8 mouse cellular contexts compared by ENCODE assay signal in the genomic region with DNA sequence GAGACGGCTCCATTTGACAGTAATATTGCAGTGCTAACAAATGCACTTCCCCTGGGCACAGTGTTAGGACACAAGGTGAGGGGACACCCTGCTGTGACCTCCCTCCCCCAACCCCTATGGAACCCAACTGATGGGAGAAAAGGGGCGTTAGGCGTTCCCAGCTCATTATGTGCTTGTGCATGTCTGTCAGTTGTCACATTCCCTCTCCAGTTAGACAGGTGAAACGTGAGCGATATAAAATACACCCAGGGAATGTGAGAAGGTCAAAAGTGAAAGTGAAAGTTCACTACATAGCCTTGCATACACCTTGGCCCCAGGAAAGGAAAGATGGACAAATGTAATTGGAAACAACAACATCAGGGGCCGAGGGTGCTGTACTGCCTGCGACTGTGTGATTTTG. TPM values are rescaled to one million over a fixed set of nuclear protein-coding genes. Genes with fewer than 3 reads are reported as not detected.
A peak's percentile ranks its signal among the peaks of the same experiment; 100 is the strongest.
DNase-seq lines count a peak whose midpoint lies in the region; ATAC-seq lines count a peak whose summit lies in the region.

No protein-coding gene starts in this region.

- H3K36me3 ChIP-seq in heart, embryonic 16.5 days (ENCODE audit: control insufficient read depth, insufficient read depth), result peaks cover 4% of the 10 kb centered on the region; the same call in 1 of the 2 replicates
- H3K36me3 ChIP-seq in megakaryocyte, embryonic 14.5 days (replicated peaks; ENCODE audit: low read length), result peaks cover 7% of the 10 kb centered on the region

- 20% methylated on average over 7 of the region's 7 CpGs for WGBS in heart, embryonic 16.5 days

- intact Hi-C loops in left cerebral cortex, postnatal 4 days (cut with DNase I), result no loop called here

- H3K4me3 ChIP-seq in heart, embryonic 16.5 days (ENCODE audit: low read length), result peak overlapping the region; percentile 84
- H3K4me3 ChIP-seq in megakaryocyte, embryonic 14.5 days (replicated peaks), result peak overlapping the region; percentile 99

- peak overlapping the region; percentile 86 for H3K4me2 ChIP-seq in heart, embryonic 16.5 days (ENCODE audit: low read depth, low read length)

- peak; percentile 16 for DNase-seq in kidney, adult 18-20 months
- DNase-seq in kidney, postnatal 4 days, result no peak
- peak; percentile 11 for DNase-seq in NIH3T3 (ENCODE audit: low read depth)
- no peak for DNase-seq in frontal cortex, postnatal 10 days (ENCODE audit: low spot score in 2 of 2)
- DNase-seq in left cerebral cortex, postnatal 4 days, result no peak
- no peak for DNase-seq in thymus, postnatal 36 days

- no peak overlapping the region for H3K27ac ChIP-seq in heart, embryonic 16.5 days (ENCODE audit: low read length)

- ATAC-seq in heart, embryonic 16.5 days (replicated peaks; ENCODE audit: extremely low read depth, insufficient read depth, low FRiP score), result no peak

- H3K9me3 ChIP-seq in heart, embryonic 16.5 days (replicated peaks; ENCODE audit: control insufficient read depth, low read length), result no peaks in the 10 kb centered on the region
- H3K9me3 ChIP-seq in megakaryocyte, embryonic 14.5 days, result no peaks in the 10 kb centered on the region

- peak overlapping the region; percentile 69 for H3K9ac ChIP-seq in heart, embryonic 16.5 days (ENCODE audit: low read length)

- H3K27me3 ChIP-seq in heart, embryonic 16.5 days (ENCODE audit: control insufficient read depth, insufficient read depth, low read length), result peaks cover 20% of the 10 kb centered on the region
- peaks cover 29% of the 10 kb centered on the region for H3K27me3 ChIP-seq in megakaryocyte, embryonic 14.5 days (replicated peaks)

- peaks cover 21% of the 10 kb centered on the region for H3K4me1 ChIP-seq in heart, embryonic 16.5 days (ENCODE audit: control insufficient read depth, insufficient read depth, low read length)
- H3K4me1 ChIP-seq in megakaryocyte, embryonic 14.5 days, result peaks cover 35% of the 10 kb centered on the region

RNA-seq across cellular contexts. Expression of gene Car7, which starts 0.9 kb away (rescaled TPM):
- polyA plus RNA-seq in heart, embryonic 16.5 days (2015; fragmentation: Nextera tagmentation; extraction: Ambion mirVana), result 2.4 and 3.0 TPM in 2 replicates
- 1.1 and 8.2 TPM in 2 replicates for polyA plus RNA-seq in megakaryocyte, embryonic 14.5 days (2012; ENCODE audit: insufficient read depth, low replicate concordance)
- total RNA-seq in left cerebral cortex, postnatal 4 days (2021), result 1 to 10 TPM; 3.8 to 4.6 TPM

RNA-seq across cellular contexts. Expression of gene Nae1, which starts 0.9 kb away (rescaled TPM):
- polyA plus RNA-seq in heart, embryonic 16.5 days (2015; fragmentation: Nextera tagmentation; extraction: Ambion mirVana), result 58.4 and 68.8 TPM in 2 replicates
- 1.5 TPM in 1 of 2 replicates, not detected in the other for polyA plus RNA-seq in megakaryocyte, embryonic 14.5 days (2012; ENCODE audit: insufficient read depth, low replicate concordance)
- 10 to 100 TPM; 57.5 to 62.9 TPM for total RNA-seq in left cerebral cortex, postnatal 4 days (2021)

RNA-seq across cellular contexts. Expression of gene Terb1, which starts 25.7 kb away (rescaled TPM):
- polyA plus RNA-seq in heart, embryonic 16.5 days (2015; fragmentation: Nextera tagmentation; extraction: Ambion mirVana), result 0.11 and 0.13 TPM in 2 replicates
- polyA plus RNA-seq in megakaryocyte, embryonic 14.5 days (2012; ENCODE audit: insufficient read depth, low replicate concordance), result not detected in 2 replicates
- under 1 TPM; 0.74 to 0.94 TPM for total RNA-seq in left cerebral cortex, postnatal 4 days (2021)

RNA-seq across cellular contexts. Expression of gene Pdp2, which starts 55.9 kb away (rescaled TPM):
- 6.2 and 6.7 TPM in 2 replicates for polyA plus RNA-seq in heart, embryonic 16.5 days (2015; fragmentation: Nextera tagmentation; extraction: Ambion mirVana)
- polyA plus RNA-seq in megakaryocyte, embryonic 14.5 days (2012; ENCODE audit: insufficient read depth, low replicate concordance), result 1.3 TPM in 1 of 2 replicates, not detected in the other
- total RNA-seq in left cerebral cortex, postnatal 4 days (2021), result 10 to 100 TPM; 13.0 to 13.6 TPM

Comparison
In these comparisons a context has a peak if more than half of its experiments do, and no peak if none do; other contexts are left out.
1. DNase-seq: peak in kidney, adult 18-20 months (single experiment) and NIH3T3 (single experiment); none in kidney, postnatal 4 days (0 of 2), frontal cortex, postnatal 10 days (0 of 2), left cerebral cortex, postnatal 4 days (single experiment) and thymus, postnatal 36 days (0 of 2).
2. RNA of gene Nae1, which starts 0.9 kb away (polyA plus RNA-seq): 58.4 to 68.8 TPM in heart, embryonic 16.5 days; 1.5 TPM in megakaryocyte, embryonic 14.5 days; every median in the first group is over 10 times any median in the second.